9 mouse cellular contexts compared by ENCODE assay signal in genomic region chr7:120124844-120125243, GRCm38 (mm10). TPM values are rescaled to one million over a fixed set of nuclear protein-coding genes. Genes with fewer than 3 reads are reported as not detected.
DNase-seq lines count a peak whose midpoint lies in the region; ATAC-seq and TF ChIP-seq lines count a peak whose summit lies in the region.
"Had no signal": no experiment of that assay in that cellular context is flagged by ENCODE, and none has a peak within 500 bp of the region (broad histone marks: within the 10 kb centered on the region; RNA-seq: fewer than 3 reads in every experiment).

No protein-coding gene starts in this region.

- TF ChIP-seq POLR2A in CH12.LX (IDR thresholded peaks at IDR 0.05; ENCODE audit: low read depth, low read length): no peak
- TF ChIP-seq POLR2A in brain, embryonic 14.5 days (IDR thresholded peaks at IDR 0.05; ENCODE audit: borderline replicate concordance, extremely low read depth, insufficient read depth, insufficient read length, poor library complexity, severe bottlenecking): no peak

- TF ChIP-seq CTCF in CH12.LX (conservative IDR thresholded peaks at IDR 0.05 in 1 of 2, IDR thresholded peaks at IDR 0.05 in 1 of 2; ENCODE audit: low read depth in 2 of 2, low read length in 2 of 2): peak; percentile 64 to 84
- peak; percentile 89 for TF ChIP-seq CTCF in brain, embryonic 14.5 days (IDR thresholded peaks at IDR 0.05; ENCODE audit: borderline replicate concordance, extremely low read depth, insufficient read depth, insufficient read length)
- TF ChIP-seq CTCF in heart, postnatal 0 days (IDR thresholded peaks at IDR 0.05; ENCODE audit: low read depth): peak; percentile 91

- no peaks in the 10 kb centered on the region for H3K79me2 ChIP-seq in CH12.LX (replicated peaks; ENCODE audit: control insufficient read depth, extremely low read depth, insufficient read depth, poor library complexity, severe bottlenecking)

- ATAC-seq in forebrain, embryonic 12.5 days (ENCODE audit: low FRiP score): peak; percentile 55; the same call in 1 of the 2 replicates
- ATAC-seq in heart, postnatal 0 days (ENCODE audit: insufficient read depth, low read depth): peak; percentile 85
- ATAC-seq in liver, embryonic 12.5 days: 0 out of 2 replicates have a peak, but pooled peaks have one; percentile 54
- ATAC-seq in neural tube, embryonic 12.5 days (ENCODE audit: low FRiP score, low read depth): peak; percentile 87

- no peak overlapping the region for H3K4me2 ChIP-seq in CH12.LX (ENCODE audit: insufficient read depth, low read depth, poor library complexity, severe bottlenecking)
- H3K4me2 ChIP-seq in forebrain, embryonic 12.5 days: no peak overlapping the region
- H3K4me2 ChIP-seq in heart, postnatal 0 days (ENCODE audit: low read depth, low read length): no peak overlapping the region
- no peak overlapping the region for H3K4me2 ChIP-seq in liver, embryonic 12.5 days
- no peak overlapping the region for H3K4me2 ChIP-seq in neural tube, embryonic 12.5 days (replicated peaks)
- H3K4me2 ChIP-seq: embryonic facial prominence, embryonic 13.5 days had no signal

- no peaks in the 10 kb centered on the region for H3K9me3 ChIP-seq in CH12.LX (replicated peaks; ENCODE audit: low read length)
- H3K9me3 ChIP-seq in forebrain, embryonic 12.5 days: no peaks in the 10 kb centered on the region
- H3K9me3 ChIP-seq in heart, postnatal 0 days (replicated peaks; ENCODE audit: control insufficient read depth, low read length): no peaks in the 10 kb centered on the region
- H3K9me3 ChIP-seq in liver, embryonic 12.5 days (replicated peaks): no peaks in the 10 kb centered on the region
- H3K9me3 ChIP-seq in neural tube, embryonic 12.5 days: no peaks in the 10 kb centered on the region
- H3K9me3 ChIP-seq: embryonic facial prominence, embryonic 13.5 days had no signal

- no peak for TF ChIP-seq EP300 in CH12.LX (IDR thresholded peaks at IDR 0.05; ENCODE audit: low read length)
- TF ChIP-seq EP300 in heart, postnatal 0 days (IDR thresholded peaks at IDR 0.05; ENCODE audit: low read depth): no peak

- no peak overlapping the region for H3K27ac ChIP-seq in CH12.LX (ENCODE audit: insufficient read depth, low read depth)
- H3K27ac ChIP-seq in forebrain, embryonic 12.5 days: no peak overlapping the region
- H3K27ac ChIP-seq in heart, postnatal 0 days (ENCODE audit: low read depth): no peak overlapping the region
- no peak overlapping the region for H3K27ac ChIP-seq in liver, embryonic 12.5 days
- no peak overlapping the region for H3K27ac ChIP-seq in neural tube, embryonic 12.5 days
- H3K27ac ChIP-seq: embryonic facial prominence, embryonic 13.5 days had no signal

- in situ Hi-C loops in CH12.LX (cut with MboI; ENCODE audit: low pct_ligation_motif_present, low pct_unique_long_range_greater_than_20kb, low sequenced_read_pairs): loop anchor here (10.0 to 25.0 kb wide), 2 partner anchors 200 to 512 kb away; partner anchors contain the start of genes Abca15 and Uqcrc2

- no peaks in the 10 kb centered on the region for H3K27me3 ChIP-seq in CH12.LX (replicated peaks)
- peaks cover 8% of the 10 kb centered on the region; the same call in 1 of the 2 replicates for H3K27me3 ChIP-seq in forebrain, embryonic 12.5 days
- H3K27me3 ChIP-seq in heart, postnatal 0 days (ENCODE audit: control insufficient read depth, insufficient read depth, low read length): no peaks in the 10 kb centered on the region
- no peaks in the 10 kb centered on the region for H3K27me3 ChIP-seq in liver, embryonic 12.5 days (replicated peaks)
- H3K27me3 ChIP-seq in neural tube, embryonic 12.5 days (replicated peaks): no peaks in the 10 kb centered on the region
- H3K27me3 ChIP-seq: embryonic facial prominence, embryonic 13.5 days had no signal

- dilution Hi-C loops in CH12.LX (cut with MboI; ENCODE audit: extremely low pct_ligation_motif_present, extremely low pct_unique_long_range_greater_than_20kb, low sequenced_read_pairs): no loop called here

- H3K4me1 ChIP-seq in CH12.LX (ENCODE audit: control insufficient read depth in 1 of 2, insufficient read depth in 2 of 2): peaks cover 0 to 14% of the 10 kb centered on the region in 2 experiments; a peak in 2 of 4 replicates
- peaks cover 12% of the 10 kb centered on the region; the same call in 1 of the 2 replicates for H3K4me1 ChIP-seq in forebrain, embryonic 12.5 days
- no peaks in the 10 kb centered on the region for H3K4me1 ChIP-seq in heart, postnatal 0 days (ENCODE audit: control insufficient read depth, insufficient read depth)
- no peaks in the 10 kb centered on the region for H3K4me1 ChIP-seq in liver, embryonic 12.5 days
- H3K4me1 ChIP-seq in neural tube, embryonic 12.5 days: peaks cover 6% of the 10 kb centered on the region; the same call in 1 of the 2 replicates

- WGBS in forebrain, embryonic 12.5 days: 2% methylated on average over 3 of the region's 3 CpGs
- WGBS in heart, postnatal 0 days: 0% methylated on average over 3 of the region's 3 CpGs
- WGBS in liver, embryonic 12.5 days (ENCODE audit: insufficient replicate concordance): 6% methylated on average over 3 of the region's 3 CpGs
- WGBS in neural tube, embryonic 12.5 days: 0% methylated on average over 3 of the region's 3 CpGs

- peak; percentile 71 for DNase-seq in CH12.LX (ENCODE audit: extremely low read depth)
- peak; percentile 84 for DNase-seq in brain, embryonic 14.5 days (ENCODE audit: low read depth)
- DNase-seq in heart, postnatal 0 days (ENCODE audit: low spot score): peak; percentile 76
- DNase-seq in kidney, postnatal 25 days: peak; percentile 76 to 80
- peak; percentile 23 for DNase-seq in thymus, postnatal 14 days

- TF ChIP-seq RAD21 in CH12.LX (IDR thresholded peaks at IDR 0.05; ENCODE audit: low read depth, low read length): peak; percentile 87

- no peak overlapping the region for H3K4me3 ChIP-seq in CH12.LX (replicated peaks in 1 of 3; ENCODE audit: low read depth in 2 of 3, low read length in 2 of 3, poor library complexity in 1 of 3)
- H3K4me3 ChIP-seq in forebrain, embryonic 12.5 days (replicated peaks): no peak overlapping the region
- no peak overlapping the region for H3K4me3 ChIP-seq in heart, postnatal 0 days (ENCODE audit: low read depth, low read length)
- no peak overlapping the region for H3K4me3 ChIP-seq in liver, embryonic 12.5 days
- no peak overlapping the region for H3K4me3 ChIP-seq in neural tube, embryonic 12.5 days
- H3K4me3 ChIP-seq: embryonic facial prominence, embryonic 13.5 days had no signal

- H3K9ac ChIP-seq in CH12.LX (ENCODE audit: insufficient read depth, low read depth): no peak overlapping the region
- no peak overlapping the region for H3K9ac ChIP-seq in forebrain, embryonic 12.5 days
- H3K9ac ChIP-seq in heart, postnatal 0 days (replicated peaks; ENCODE audit: low read depth, low read length): no peak overlapping the region
- no peak overlapping the region for H3K9ac ChIP-seq in liver, embryonic 12.5 days
- H3K9ac ChIP-seq in neural tube, embryonic 12.5 days: no peak overlapping the region
- H3K9ac ChIP-seq: embryonic facial prominence, embryonic 13.5 days had no signal

- no peaks in the 10 kb centered on the region for H3K36me3 ChIP-seq in CH12.LX (replicated peaks in 1 of 2; ENCODE audit: control insufficient read depth in 1 of 2, insufficient read depth in 1 of 2, low read length in 1 of 2)
- H3K36me3 ChIP-seq in forebrain, embryonic 12.5 days (replicated peaks): no peaks in the 10 kb centered on the region
- H3K36me3 ChIP-seq in heart, postnatal 0 days (replicated peaks; ENCODE audit: control insufficient read depth, insufficient read depth, low read length): peaks cover 21% of the 10 kb centered on the region
- no peaks in the 10 kb centered on the region for H3K36me3 ChIP-seq in liver, embryonic 12.5 days
- H3K36me3 ChIP-seq in neural tube, embryonic 12.5 days: 0 out of 2 replicates have a peak, but pooled peaks cover 4% of the 10 kb centered on the region

RNA-seq across cellular contexts. Expression of gene Zp2, which starts 20.2 kb away (rescaled TPM):
- total RNA-seq in CH12.LX (2012; rRNA removed): 0.04 TPM in 1 of 2 replicates, not detected in the other
- not detected in 2 replicates for total RNA-seq in CH12.LX (2014; rRNA removed)
- polyA plus RNA-seq in CH12.LX (2012; ENCODE audit: insufficient read length, low read depth): not detected in 2 replicates
- polyA plus RNA-seq in brain, embryonic 14.5 days (2012; rRNA removed): not detected in 2 replicates
- not detected in 2 replicates for polyA plus RNA-seq in forebrain, embryonic 12.5 days (2016; fragmentation: Nextera tagmentation; extraction: Ambion mirVana)
- 0.31 TPM in 1 of 2 replicates, not detected in the other for total RNA-seq in heart, postnatal 0 days (2014; rRNA removed; ENCODE audit: low replicate concordance)
- polyA plus RNA-seq in heart, postnatal 0 days (2015; fragmentation: Nextera tagmentation; extraction: Ambion mirVana): 0.14 and 0.15 TPM in 2 replicates
- polyA plus RNA-seq in liver, embryonic 12.5 days (2016; fragmentation: Nextera tagmentation; extraction: Ambion mirVana): not detected in 2 replicates
- not detected in 2 replicates for polyA plus RNA-seq in neural tube, embryonic 12.5 days (2016; fragmentation: Nextera tagmentation; extraction: Ambion mirVana)
- polyA plus RNA-seq: embryonic facial prominence, embryonic 13.5 days had no signal

RNA-seq across cellular contexts. Expression of gene Tmem159, which starts 22.7 kb away (rescaled TPM):
- not detected in 2 replicates for total RNA-seq in CH12.LX (2012; rRNA removed)
- total RNA-seq in CH12.LX (2014; rRNA removed): not detected in 2 replicates
- not detected in 2 replicates for polyA plus RNA-seq in CH12.LX (2012; ENCODE audit: insufficient read length, low read depth)
- polyA plus RNA-seq in brain, embryonic 14.5 days (2012; rRNA removed): 4.0 and 6.0 TPM in 2 replicates
- 8.0 and 8.9 TPM in 2 replicates for polyA plus RNA-seq in forebrain, embryonic 12.5 days (2016; fragmentation: Nextera tagmentation; extraction: Ambion mirVana)
- 24.7 and 25.2 TPM in 2 replicates for total RNA-seq in heart, postnatal 0 days (2014; rRNA removed; ENCODE audit: low replicate concordance)
- 20.6 and 35.4 TPM in 2 replicates for polyA plus RNA-seq in heart, postnatal 0 days (2015; fragmentation: Nextera tagmentation; extraction: Ambion mirVana)
- polyA plus RNA-seq in liver, embryonic 12.5 days (2016; fragmentation: Nextera tagmentation; extraction: Ambion mirVana): 3.9 and 4.0 TPM in 2 replicates
- 19.1 and 20.3 TPM in 2 replicates for polyA plus RNA-seq in neural tube, embryonic 12.5 days (2016; fragmentation: Nextera tagmentation; extraction: Ambion mirVana)

RNA-seq across cellular contexts. Expression of gene Dnah3, which starts 29.8 kb away (rescaled TPM):
- total RNA-seq in CH12.LX (2012; rRNA removed) (not detected in 2 replicates), CH12.LX (2014; rRNA removed) (not detected in 2 replicates)
- polyA plus RNA-seq in CH12.LX (2012; ENCODE audit: insufficient read length, low read depth): not detected in 2 replicates
- polyA plus RNA-seq in brain, embryonic 14.5 days (2012; rRNA removed): 0.10 and 0.15 TPM in 2 replicates
- polyA plus RNA-seq in forebrain, embryonic 12.5 days (2016; fragmentation: Nextera tagmentation; extraction: Ambion mirVana): 0.04 and 0.11 TPM in 2 replicates
- 0.08 TPM in 1 of 2 replicates, not detected in the other for total RNA-seq in heart, postnatal 0 days (2014; rRNA removed; ENCODE audit: low replicate concordance)
- 0.08 TPM in 1 of 2 replicates, not detected in the other for polyA plus RNA-seq in heart, postnatal 0 days (2015; fragmentation: Nextera tagmentation; extraction: Ambion mirVana)
- not detected in 2 replicates for polyA plus RNA-seq in liver, embryonic 12.5 days (2016; fragmentation: Nextera tagmentation; extraction: Ambion mirVana)
- 0.05 TPM in 1 of 2 replicates, not detected in the other for polyA plus RNA-seq in neural tube, embryonic 12.5 days (2016; fragmentation: Nextera tagmentation; extraction: Ambion mirVana)
- polyA plus RNA-seq: embryonic facial prominence, embryonic 13.5 days had no signal

RNA-seq across cellular contexts. Expression of gene Anks4b, which starts 48.8 kb away (rescaled TPM):
- total RNA-seq in CH12.LX (2012; rRNA removed): not detected in 2 replicates
- total RNA-seq in CH12.LX (2014; rRNA removed): not detected in 2 replicates
- not detected in 2 replicates for polyA plus RNA-seq in CH12.LX (2012; ENCODE audit: insufficient read length, low read depth)
- polyA plus RNA-seq in brain, embryonic 14.5 days (2012; rRNA removed): not detected in 2 replicates
- polyA plus RNA-seq in forebrain, embryonic 12.5 days (2016; fragmentation: Nextera tagmentation; extraction: Ambion mirVana): 0.05 TPM in 1 of 2 replicates, not detected in the other
- not detected in 2 replicates for total RNA-seq in heart, postnatal 0 days (2014; rRNA removed; ENCODE audit: low replicate concordance)
- not detected in 2 replicates for polyA plus RNA-seq in heart, postnatal 0 days (2015; fragmentation: Nextera tagmentation; extraction: Ambion mirVana)
- 1.2 and 1.3 TPM in 2 replicates for polyA plus RNA-seq in liver, embryonic 12.5 days (2016; fragmentation: Nextera tagmentation; extraction: Ambion mirVana)
- polyA plus RNA-seq in neural tube, embryonic 12.5 days (2016; fragmentation: Nextera tagmentation; extraction: Ambion mirVana): 0.06 TPM in 1 of 2 replicates, not detected in the other

Comparison
In these comparisons a context has a peak if more than half of its experiments do, and no peak if none do; other contexts are left out.
1. DNase-seq: peak in every context shown above with its lines; median percentile 84 in brain, embryonic 14.5 days; 78 in kidney, postnatal 25 days; 76 in heart, postnatal 0 days; 71 in CH12.LX; 23 in thymus, postnatal 14 days.